7 mouse cellular contexts compared by ENCODE assay signal in the genomic region with DNA sequence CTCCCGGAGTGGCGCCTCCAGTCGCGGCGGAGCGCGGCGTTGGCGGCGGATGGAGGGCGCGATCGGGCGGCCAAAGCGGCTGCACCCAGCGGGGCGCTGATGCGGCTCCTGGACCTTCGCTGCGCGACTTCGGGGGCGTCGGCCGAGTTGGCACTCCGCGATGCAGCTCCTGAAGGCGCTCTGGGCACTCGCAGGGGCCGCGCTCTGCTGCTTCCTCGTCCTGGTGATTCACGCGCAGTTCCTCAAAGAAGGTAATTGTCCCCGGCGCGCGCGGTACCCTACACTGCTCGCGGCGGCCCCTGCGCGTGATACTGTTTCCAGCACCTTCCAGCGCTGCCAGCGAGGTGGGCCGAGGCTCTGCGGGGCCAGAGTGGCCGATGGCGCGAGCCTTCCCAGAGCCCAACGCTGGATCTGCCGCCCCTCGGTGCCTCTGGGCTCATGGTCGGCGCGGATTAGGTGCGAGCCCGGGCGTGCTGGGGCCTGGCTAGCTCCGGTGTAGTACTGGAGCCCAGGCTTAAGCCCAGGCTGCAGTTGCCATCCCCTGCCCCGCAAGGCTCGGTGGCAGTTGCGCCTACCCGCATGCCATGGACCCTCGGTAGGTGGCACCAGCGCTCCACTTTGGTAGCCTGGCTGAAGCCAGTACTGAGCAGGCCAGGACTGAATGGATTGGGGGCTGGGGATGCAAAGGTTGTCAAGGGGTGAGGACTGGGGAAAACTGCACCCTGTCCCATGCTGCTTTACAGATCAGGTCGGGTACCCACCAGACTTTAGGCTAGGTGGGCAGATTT.
A peak's percentile ranks its signal among the peaks of the same experiment; 100 is the strongest.
DNase-seq lines count a peak whose midpoint lies in the region; ATAC-seq and TF ChIP-seq lines count a peak whose summit lies in the region.

No protein-coding gene starts in this region.

- peak; percentile 95 for TF ChIP-seq CTCF in embryonic fibroblast, embryonic 13.5 days (IDR thresholded peaks at IDR 0.05; ENCODE audit: borderline replicate concordance, insufficient read depth, low read length)

- H3K27me3 ChIP-seq in heart, embryonic 10.5 days (ENCODE audit: insufficient read depth, poor library complexity, severe bottlenecking), result peaks cover 68% of the 10 kb centered on the region
- no peaks in the 10 kb centered on the region; the same call in 1 of the 2 replicates for H3K27me3 ChIP-seq in limb, embryonic 11.5 days (ENCODE audit: control insufficient read depth, insufficient read depth, low read length)
- H3K27me3 ChIP-seq in midbrain, embryonic 14.5 days (ENCODE audit: control insufficient read depth, insufficient read depth, low read length), result no peaks in the 10 kb centered on the region
- peaks cover 38% of the 10 kb centered on the region for H3K27me3 ChIP-seq in stomach, embryonic 16.5 days (ENCODE audit: control insufficient read depth, insufficient read depth, low read length)

- peak overlapping the region; percentile 49 for H3K4me3 ChIP-seq in brown adipose tissue, adult 24 weeks (ENCODE audit: insufficient read depth, low read depth, low read length)
- peak overlapping the region; percentile 19 for H3K4me3 ChIP-seq in embryonic fibroblast, embryonic 13.5 days (ENCODE audit: insufficient read depth, low read length)
- peak overlapping the region; percentile 79 for H3K4me3 ChIP-seq in heart, embryonic 10.5 days
- peak overlapping the region; percentile 48 for H3K4me3 ChIP-seq in limb, embryonic 11.5 days (ENCODE audit: low read depth, low read length)
- peak overlapping the region; percentile 70 for H3K4me3 ChIP-seq in midbrain, embryonic 14.5 days (replicated peaks; ENCODE audit: low read depth, low read length)
- H3K4me3 ChIP-seq in stomach, embryonic 16.5 days (replicated peaks; ENCODE audit: low read length), result peak overlapping the region; percentile 59

- no peak overlapping the region for H3K27ac ChIP-seq in brown adipose tissue, adult 24 weeks (replicated peaks; ENCODE audit: low read depth, low read length)
- no peak overlapping the region for H3K27ac ChIP-seq in embryonic fibroblast, embryonic 13.5 days (ENCODE audit: insufficient read depth, low read length)
- H3K27ac ChIP-seq in heart, embryonic 10.5 days, result peak overlapping the region; percentile 86
- H3K27ac ChIP-seq in limb, embryonic 11.5 days (replicated peaks; ENCODE audit: low read depth, low read length), result no peak overlapping the region
- peak overlapping the region; percentile 87 for H3K27ac ChIP-seq in midbrain, embryonic 14.5 days (replicated peaks; ENCODE audit: low read depth, low read length)
- H3K27ac ChIP-seq in stomach, embryonic 16.5 days (ENCODE audit: low read length), result no peak overlapping the region

- ATAC-seq in limb, embryonic 11.5 days (ENCODE audit: insufficient number of reproducible peaks, low FRiP score, low TSS enrichment, low read depth), result peak; percentile 80
- peak; percentile 79 for ATAC-seq in midbrain, embryonic 14.5 days (ENCODE audit: low FRiP score, low TSS enrichment)
- peak; percentile 77 for ATAC-seq in stomach, embryonic 16.5 days (ENCODE audit: insufficient read depth, low FRiP score)

- no peak; the same call in 1 of the 2 replicates for TF ChIP-seq POLR2A in embryonic fibroblast, embryonic 13.5 days (IDR thresholded peaks at IDR 0.05; ENCODE audit: low read depth, low read length)

- WGBS in heart, embryonic 10.5 days, result under 1% methylated on average over 59 of the region's 68 CpGs
- WGBS in limb, embryonic 11.5 days, result under 1% methylated on average over 67 of the region's 68 CpGs
- under 1% methylated on average over 60 of the region's 68 CpGs for WGBS in midbrain, embryonic 14.5 days
- under 1% methylated on average over 57 of the region's 68 CpGs for WGBS in stomach, embryonic 16.5 days

- H3K4me1 ChIP-seq in brown adipose tissue, adult 24 weeks (ENCODE audit: control insufficient read depth, insufficient read depth, insufficient read length, low read length), result no peaks in the 10 kb centered on the region
- no peaks in the 10 kb centered on the region for H3K4me1 ChIP-seq in embryonic fibroblast, embryonic 13.5 days (ENCODE audit: control insufficient read depth, insufficient read depth, low read length)
- peaks cover 17% of the 10 kb centered on the region; the same call in 1 of the 2 replicates for H3K4me1 ChIP-seq in heart, embryonic 10.5 days
- H3K4me1 ChIP-seq in limb, embryonic 11.5 days (ENCODE audit: control insufficient read depth, insufficient read depth, low read length), result 0 out of 2 replicates have a peak, but pooled peaks cover 4% of the 10 kb centered on the region
- peaks cover 31% of the 10 kb centered on the region for H3K4me1 ChIP-seq in midbrain, embryonic 14.5 days (ENCODE audit: control insufficient read depth, insufficient read depth, low read length)
- H3K4me1 ChIP-seq in stomach, embryonic 16.5 days (ENCODE audit: control insufficient read depth, insufficient read depth, low read length), result peaks cover 8% of the 10 kb centered on the region

- no peaks in the 10 kb centered on the region for H3K36me3 ChIP-seq in heart, embryonic 10.5 days
- H3K36me3 ChIP-seq in limb, embryonic 11.5 days (ENCODE audit: control insufficient read depth, insufficient read depth, low read length), result no peaks in the 10 kb centered on the region
- H3K36me3 ChIP-seq in midbrain, embryonic 14.5 days (ENCODE audit: control insufficient read depth, insufficient read depth, low read length), result no peaks in the 10 kb centered on the region
- no peaks in the 10 kb centered on the region for H3K36me3 ChIP-seq in stomach, embryonic 16.5 days (ENCODE audit: control insufficient read depth, insufficient read depth, low read length)

- no peaks in the 10 kb centered on the region for H3K9me3 ChIP-seq in heart, embryonic 10.5 days
- no peaks in the 10 kb centered on the region for H3K9me3 ChIP-seq in limb, embryonic 11.5 days (ENCODE audit: control insufficient read depth, low read length)
- H3K9me3 ChIP-seq in midbrain, embryonic 14.5 days (ENCODE audit: control insufficient read depth, low read length), result no peaks in the 10 kb centered on the region
- H3K9me3 ChIP-seq in stomach, embryonic 16.5 days (replicated peaks; ENCODE audit: control insufficient read depth, low read length), result no peaks in the 10 kb centered on the region

- peak; percentile 91 for DNase-seq in heart, embryonic 10.5 days (ENCODE audit: low spot score)
- DNase-seq in kidney, adult 9 months, result peak; percentile 88
- peak; percentile 95 for DNase-seq in limb, embryonic 11.5 days (ENCODE audit: low spot score)
- peak; percentile 96 for DNase-seq in midbrain, embryonic 14.5 days

- H3K9ac ChIP-seq in limb, embryonic 11.5 days (ENCODE audit: low read length), result peak overlapping the region; percentile 67
- peak overlapping the region; percentile 94 for H3K9ac ChIP-seq in midbrain, embryonic 14.5 days (replicated peaks; ENCODE audit: low read length)
- peak overlapping the region; percentile 78 for H3K9ac ChIP-seq in stomach, embryonic 16.5 days (ENCODE audit: low read length)

- H3K4me2 ChIP-seq in limb, embryonic 11.5 days (ENCODE audit: low read depth, severe bottlenecking), result peak overlapping the region; percentile 98
- H3K4me2 ChIP-seq in midbrain, embryonic 14.5 days (ENCODE audit: low read length), result peak overlapping the region; percentile 94
- peak overlapping the region; percentile 89 for H3K4me2 ChIP-seq in stomach, embryonic 16.5 days (ENCODE audit: low read depth, low read length)

Comparison
In these comparisons a context has a peak if more than half of its experiments do, and no peak if none do; other contexts are left out.
1. H3K27ac ChIP-seq: peak in heart, embryonic 10.5 days (single experiment) and midbrain, embryonic 14.5 days (single experiment); none in brown adipose tissue, adult 24 weeks (single experiment), embryonic fibroblast, embryonic 13.5 days (single experiment), limb, embryonic 11.5 days (single experiment) and stomach, embryonic 16.5 days (single experiment).
2. H3K4me3 ChIP-seq: peak in every context shown above with its lines; median percentile 79 in heart, embryonic 10.5 days; 70 in midbrain, embryonic 14.5 days; 59 in stomach, embryonic 16.5 days; 49 in brown adipose tissue, adult 24 weeks; 48 in limb, embryonic 11.5 days; 19 in embryonic fibroblast, embryonic 13.5 days.
3. Peak in every context shown above with its lines, with median percentiles within 50 percentile points of each other: DNase-seq, ATAC-seq, H3K4me2 ChIP-seq and H3K9ac ChIP-seq.